Mouse (Mus musculus): ENCODE measurements around the gene Pgm2l1. TPM values are rescaled to one million over a fixed set of nuclear protein-coding genes. Genes with fewer than 3 reads are reported as not detected.

Gene Pgm2l1
- total and polyA plus RNA-seq, 3 experiments: 5.7 to 10.5 TPM; not detected in 1

GRCm38 (mm10) chr7:100327514-100327913 is 100.3 kb downstream of the Pgm2l1 start:
- H3K36me3 ChIP-seq (ENCODE audit: control insufficient read depth in 1 of 2, insufficient read depth in 2 of 2, low read length in 2 of 2): peaks cover 3 to 8% of the 10 kb centered on the region in 2 experiments
- H3K27me3 ChIP-seq (ENCODE audit: control insufficient read depth in 1 of 2, insufficient read depth in 2 of 2, low read length in 2 of 2): no peaks in the 10 kb centered on the region
- H3K4me3 ChIP-seq (ENCODE audit: control insufficient read depth in 1 of 2, insufficient read depth in 1 of 2, low read depth in 2 of 2, low read length in 2 of 2): no peak overlapping the region
- TF ChIP-seq NELFE (IDR thresholded peaks at IDR 0.05; ENCODE audit: low read depth, low read length) (no peak), ZMIZ1 (IDR thresholded peaks at IDR 0.05; ENCODE audit: low read depth, low read length) (no peak), SMC3 (IDR thresholded peaks at IDR 0.05; ENCODE audit: low read depth, low read length) (no peak), POLR2AphosphoS2 (IDR thresholded peaks at IDR 0.05; ENCODE audit: low read length) (no peak), ZKSCAN1 (IDR thresholded peaks at IDR 0.05; ENCODE audit: low read depth, low read length) (no peak), TCF12 (IDR thresholded peaks at IDR 0.05; ENCODE audit: low read depth, low read length) (no peak), MXI1 (IDR thresholded peaks at IDR 0.05; ENCODE audit: low read depth, low read length) (no peak), CHD1 (IDR thresholded peaks at IDR 0.05; ENCODE audit: low read depth, low read length) (no peak), RCOR1 (IDR thresholded peaks at IDR 0.05; ENCODE audit: low read depth, low read length) (no peak), BHLHE40 (IDR thresholded peaks at IDR 0.05; ENCODE audit: borderline replicate concordance, low read depth, low read length) (no peak), MYC (IDR thresholded peaks at IDR 0.05; ENCODE audit: low read depth, low read length) (no peak), TAL1 (IDR thresholded peaks at IDR 0.05; ENCODE audit: low read length) (no peak), MAZ (IDR thresholded peaks at IDR 0.05; ENCODE audit: low read depth, low read length) (no peak), TBP (IDR thresholded peaks at IDR 0.05; ENCODE audit: low read depth, low read length) (no peak), MEF2A (IDR thresholded peaks at IDR 0.05; ENCODE audit: extremely low read depth, insufficient replicate concordance, low read depth, low read length, poor library complexity, severe bottlenecking) (no peak), UBTF (IDR thresholded peaks at IDR 0.05; ENCODE audit: borderline replicate concordance, insufficient read depth, low read depth, low read length) (no peak), USF1 (IDR thresholded peaks at IDR 0.05; ENCODE audit: low read depth, low read length) (no peak), HCFC1 (IDR thresholded peaks at IDR 0.05; ENCODE audit: low read depth, low read length) (no peak), POLR2AphosphoS5 (IDR thresholded peaks at IDR 0.05; ENCODE audit: borderline replicate concordance, low read depth, low read length) (no peak), E2F4 (IDR thresholded peaks at IDR 0.05; ENCODE audit: borderline replicate concordance, low read depth, low read length) (no peak)
- H3K27ac ChIP-seq (ENCODE audit: control insufficient read depth, low read depth, low read length): no peak overlapping the region
- H3K9me3 ChIP-seq (replicated peaks; ENCODE audit: insufficient read depth, low read length): no peaks in the 10 kb centered on the region
- peaks cover 11 to 13% of the 10 kb centered on the region in 2 experiments for H3K4me1 ChIP-seq (ENCODE audit: control insufficient read depth in 1 of 2, insufficient read depth in 2 of 2, low read length in 2 of 2)
- H3K9ac ChIP-seq (ENCODE audit: control insufficient read depth, low read depth, low read length, poor library complexity, severe bottlenecking): no peak overlapping the region
- H3K79me2 ChIP-seq (ENCODE audit: control insufficient read depth, insufficient read depth, low read length, poor library complexity): no peaks in the 10 kb centered on the region
- no peak for DNase-seq (ENCODE audit: low read depth, low spot score)

Other genes with a start within 250 kb of the Pgm2l1 start
- 5.9 and 6.2 TPM in 2 replicates for gene Rnf169, start 246.9 kb upstream of the Pgm2l1 start, total RNA-seq (2012; rRNA removed)
- gene Rnf169, start 246.9 kb upstream of the Pgm2l1 start, polyA plus RNA-seq (2012; ENCODE audit: insufficient read depth in 1 of 2, insufficient read length in 2 of 2, low read depth in 1 of 2, low replicate concordance in 2 of 2, missing spikeins in 1 of 2): 1 to 10 TPM in 1 of 2 experiments, not detected in 1; 7.2 TPM
- not detected in 2 replicates for gene Chrdl2, start 221.2 kb upstream of the Pgm2l1 start, total RNA-seq (2012; rRNA removed)
- gene Chrdl2, start 221.2 kb upstream of the Pgm2l1 start, polyA plus RNA-seq (2012; ENCODE audit: insufficient read depth in 1 of 2, insufficient read length in 2 of 2, low read depth in 1 of 2, low replicate concordance in 2 of 2, missing spikeins in 1 of 2): under 1 TPM in 1 of 2 experiments, not detected in 1; 0.08 TPM
- 57.1 and 67.6 TPM in 2 replicates for gene Pold3, start 105.8 kb upstream of the Pgm2l1 start, total RNA-seq (2012; rRNA removed)
- gene Pold3, start 105.8 kb upstream of the Pgm2l1 start, polyA plus RNA-seq (2012; ENCODE audit: insufficient read depth in 1 of 2, insufficient read length in 2 of 2, low read depth in 1 of 2, low replicate concordance in 2 of 2, missing spikeins in 1 of 2): 10 to 100 TPM in 1 of 2 experiments, not detected in 1; 98.1 TPM
- 6.3 and 8.1 TPM in 2 replicates for gene Lipt2, start 68.1 kb upstream of the Pgm2l1 start, total RNA-seq (2012; rRNA removed)
- 10 to 100 TPM in 1 of 2 experiments, not detected in 1; 10.3 TPM for gene Lipt2, start 68.1 kb upstream of the Pgm2l1 start, polyA plus RNA-seq (2012; ENCODE audit: insufficient read depth in 1 of 2, insufficient read length in 2 of 2, low read depth in 1 of 2, low replicate concordance in 2 of 2, missing spikeins in 1 of 2)
- 3.8 and 6.7 TPM in 2 replicates for gene Kcne3, start 50.9 kb upstream of the Pgm2l1 start, total RNA-seq (2012; rRNA removed)
- gene Kcne3, start 50.9 kb upstream of the Pgm2l1 start, polyA plus RNA-seq (2012; ENCODE audit: insufficient read depth in 1 of 2, insufficient read length in 2 of 2, low read depth in 1 of 2, low replicate concordance in 2 of 2, missing spikeins in 1 of 2): 1 to 10 TPM in 1 of 2 experiments, not detected in 1; 4.9 TPM
- gene P4ha3, start 58.1 kb downstream of the Pgm2l1 start, total RNA-seq (2012; rRNA removed): 0.35 and 0.39 TPM in 2 replicates
- not detected for gene P4ha3, start 58.1 kb downstream of the Pgm2l1 start, polyA plus RNA-seq (2012; ENCODE audit: insufficient read depth in 1 of 2, insufficient read length in 2 of 2, low read depth in 1 of 2, low replicate concordance in 2 of 2, missing spikeins in 1 of 2)
- 8.5 and 9.2 TPM in 2 replicates for gene C2cd3, start 144.8 kb downstream of the Pgm2l1 start, total RNA-seq (2012; rRNA removed)
- gene C2cd3, start 144.8 kb downstream of the Pgm2l1 start, polyA plus RNA-seq (2012; ENCODE audit: insufficient read depth in 1 of 2, insufficient read length in 2 of 2, low read depth in 1 of 2, low replicate concordance in 2 of 2, missing spikeins in 1 of 2): 10 to 100 TPM in 1 of 2 experiments, not detected in 1; 23.5 TPM
- 28.0 and 29.5 TPM in 2 replicates for gene Ppme1, start 144.9 kb downstream of the Pgm2l1 start, total RNA-seq (2012; rRNA removed)
- 10 to 100 TPM in 1 of 2 experiments, not detected in 1; 74.0 TPM for gene Ppme1, start 144.9 kb downstream of the Pgm2l1 start, polyA plus RNA-seq (2012; ENCODE audit: insufficient read depth in 1 of 2, insufficient read length in 2 of 2, low read depth in 1 of 2, low replicate concordance in 2 of 2, missing spikeins in 1 of 2)
- gene Ucp3, start 245.6 kb downstream of the Pgm2l1 start, total RNA-seq (2012; rRNA removed): 0.10 TPM in 1 of 2 replicates, not detected in the other
- gene Ucp3, start 245.6 kb downstream of the Pgm2l1 start, polyA plus RNA-seq (2012; ENCODE audit: insufficient read depth in 1 of 2, insufficient read length in 2 of 2, low read depth in 1 of 2, low replicate concordance in 2 of 2, missing spikeins in 1 of 2): not detected

Data from MEL (cell line).